Mouse (Mus musculus): ENCODE measurements around the gene Slc47a2.

Gene Slc47a2

GRCm38 (mm10) chr11:61342505-61343420 is at the start of gene Slc47a2:
Gene Slc47a2 (minus strand): TSS chr11:61342860.
- no peak for DNase-seq (ENCODE audit: low read depth, low spot score)

GRCm38 (mm10) chr11:61388936-61389335 is 46.3 kb upstream of the Slc47a2 start:
- no peak for DNase-seq (ENCODE audit: low read depth, low spot score)

- peak; percentile 53 for DNase-seq (ENCODE audit: low read depth, low spot score)
These were observed 45.4 kb upstream of the Slc47a2 start for GRCm38 (mm10) chr11:61388012-61388411.

- no peak for DNase-seq (ENCODE audit: low read depth, low spot score)
These were observed 44.6 kb upstream of the Slc47a2 start for GRCm38 (mm10) chr11:61387233-61387632.

GRCm38 (mm10) chr11:61385725-61386124 is 43.1 kb upstream of the Slc47a2 start:
- DNase-seq (ENCODE audit: low read depth, low spot score), result no peak

- no peak for DNase-seq (ENCODE audit: low read depth, low spot score)
These were observed 38.6 kb upstream of the Slc47a2 start for GRCm38 (mm10) chr11:61381272-61381671.

- no peak for DNase-seq (ENCODE audit: low read depth, low spot score)
These were observed 36.0 kb upstream of the Slc47a2 start for GRCm38 (mm10) chr11:61378651-61379050.

GRCm38 (mm10) chr11:61377881-61378613 is 35.4 kb upstream of the Slc47a2 start, which contains the start of gene Slc47a1:
Gene Slc47a1 (minus strand): TSS chr11:61378345.
- no peak for DNase-seq (ENCODE audit: low read depth, low spot score)

GRCm38 (mm10) chr11:61368668-61369067 is 26.0 kb upstream of the Slc47a2 start:
- DNase-seq (ENCODE audit: low read depth, low spot score), result no peak

- no peak for DNase-seq (ENCODE audit: low read depth, low spot score)
These were observed 24.0 kb upstream of the Slc47a2 start for GRCm38 (mm10) chr11:61366517-61367273.

- DNase-seq (ENCODE audit: low read depth, low spot score), result no peak
These were observed 23.3 kb upstream of the Slc47a2 start for GRCm38 (mm10) chr11:61365938-61366337.

GRCm38 (mm10) chr11:61364096-61364495 is 21.4 kb upstream of the Slc47a2 start:
- DNase-seq (ENCODE audit: low read depth, low spot score), result no peak

- no peak for DNase-seq (ENCODE audit: low read depth, low spot score)
These were observed 19.0 kb upstream of the Slc47a2 start for GRCm38 (mm10) chr11:61361515-61362190.

GRCm38 (mm10) chr11:61356600-61356999 is 13.9 kb upstream of the Slc47a2 start:
- DNase-seq (ENCODE audit: low read depth, low spot score), result no peak

- no peak for DNase-seq (ENCODE audit: low read depth, low spot score)
These were observed 13.5 kb upstream of the Slc47a2 start for GRCm38 (mm10) chr11:61356111-61356510.

GRCm38 (mm10) chr11:61355351-61355750 is 12.7 kb upstream of the Slc47a2 start:
- no peak for DNase-seq (ENCODE audit: low read depth, low spot score)

GRCm38 (mm10) chr11:61354346-61354745 is 11.7 kb upstream of the Slc47a2 start:
- no peak for DNase-seq (ENCODE audit: low read depth, low spot score)

- DNase-seq (ENCODE audit: low read depth, low spot score), result no peak
These were observed 10.4 kb upstream of the Slc47a2 start for GRCm38 (mm10) chr11:61353038-61353437.

- no peak for DNase-seq (ENCODE audit: low read depth, low spot score)
These were observed 9.5 kb upstream of the Slc47a2 start for GRCm38 (mm10) chr11:61352138-61352651.

GRCm38 (mm10) chr11:61349337-61349736 is 6.7 kb upstream of the Slc47a2 start:
- peak; percentile 46 for DNase-seq (ENCODE audit: low read depth, low spot score)

GRCm38 (mm10) chr11:61346133-61346532 is 3.5 kb upstream of the Slc47a2 start:
- DNase-seq (ENCODE audit: low read depth, low spot score), result no peak
